Mouse (Mus musculus) G1E (cell line): Measurements from ENCODE around the gene Astn2.

Experiments used
- CTCF ChIP-seq: IDR thresholded peaks from 2 replicates; pipeline ENCODE4 v1.5.1; 2012; ENCODE audit warnings: low read depth, low read length, inconsistent platforms, mixed read lengths
- GATA1 ChIP-seq: IDR thresholded peaks from 2 replicates; pipeline ENCODE4 v1.6.1; 2012; ENCODE audit warnings: borderline replicate concordance, low read length, inconsistent platforms, mixed read lengths
- POLR2AphosphoS5 ChIP-seq: IDR thresholded peaks from 2 replicates; pipeline ENCODE4 v1.6.1; 2012; ENCODE audit warnings: low read depth, low read length, inconsistent platforms; ENCODE audit not compliant: insufficient replicate concordance

- TF ChIP-seq POLR2AphosphoS5 (no peak), CTCF (no peak), GATA1 (no peak)
Observed at GRCm38 (mm10) chr4:66378586-66378985, 25.8 kb downstream of the Astn2 start.
